Mouse (Mus musculus): ENCODE measurements around the gene Vps16. TPM values are rescaled to one million over a fixed set of nuclear protein-coding genes. Genes with fewer than 3 reads are reported as not detected.

Gene Vps16
- total and polyA plus RNA-seq, 2 experiments from 2014 or later, result 50.4 to 89.5 TPM

GRCm38 (mm10) chr2:130414094-130414856 is 9.9 kb upstream of the Vps16 start:
- DNase-seq (ENCODE audit: low spot score) (no peak), ATAC-seq (no peak)
- 0 out of 2 replicates have a peak, but pooled peaks have one; percentile 17 for TF ChIP-seq CTCF (IDR thresholded peaks at IDR 0.05; ENCODE audit: low read depth)
- H3K9ac ChIP-seq (replicated peaks; ENCODE audit: low read length), result no peak overlapping the region
- H3K27ac ChIP-seq, result no peak overlapping the region
- no peaks in the 10 kb centered on the region for H3K4me1 ChIP-seq (ENCODE audit: insufficient read depth, low read length)
- H3K9me3 ChIP-seq (ENCODE audit: low read length), result no peaks in the 10 kb centered on the region
- no peaks in the 10 kb centered on the region for H3K27me3 ChIP-seq (ENCODE audit: insufficient read depth, low read length)
- no peaks in the 10 kb centered on the region for H3K36me3 ChIP-seq (ENCODE audit: insufficient read depth, low read length)
- no peak overlapping the region for H3K4me2 ChIP-seq (ENCODE audit: low read depth, low read length)
- H3K4me3 ChIP-seq (ENCODE audit: low read length), result no peak overlapping the region
- 74% methylated on average over 6 of the region's 6 CpGs for WGBS

- no peak for TF ChIP-seq CTCF (IDR thresholded peaks at IDR 0.05; ENCODE audit: low read depth)
- DNase-seq (ENCODE audit: low spot score), result no peak
- H3K4me3 ChIP-seq (ENCODE audit: low read length), result no peak overlapping the region
- no peak overlapping the region for H3K9ac ChIP-seq (replicated peaks; ENCODE audit: low read length)
- ATAC-seq, result no peak
- H3K36me3 ChIP-seq (ENCODE audit: insufficient read depth, low read length), result 0 out of 2 replicates have a peak, but pooled peaks cover 3% of the 10 kb centered on the region
- H3K4me2 ChIP-seq (ENCODE audit: low read depth, low read length), result no peak overlapping the region
- 97% methylated on average over 26 of the region's 26 CpGs for WGBS
- H3K9me3 ChIP-seq (ENCODE audit: low read length), result no peaks in the 10 kb centered on the region
- H3K4me1 ChIP-seq (ENCODE audit: insufficient read depth, low read length), result 0 out of 2 replicates have a peak, but pooled peaks cover 10% of the 10 kb centered on the region
- H3K27ac ChIP-seq, result no peak overlapping the region
- no peaks in the 10 kb centered on the region for H3K27me3 ChIP-seq (ENCODE audit: insufficient read depth, low read length)
Observed at GRCm38 (mm10) chr2:130421781-130422620, 2.1 kb upstream of the Vps16 start.

- H3K27ac ChIP-seq, result peak overlapping the region; percentile 97
- H3K9me3 ChIP-seq (ENCODE audit: low read length), result no peaks in the 10 kb centered on the region
- H3K4me1 ChIP-seq (ENCODE audit: insufficient read depth, low read length), result 0 out of 2 replicates have a peak, but pooled peaks cover 10% of the 10 kb centered on the region
- peak; percentile 89 for DNase-seq (ENCODE audit: low spot score)
- no peak for TF ChIP-seq CTCF (IDR thresholded peaks at IDR 0.05; ENCODE audit: low read depth)
- H3K4me3 ChIP-seq (ENCODE audit: low read length), result peak overlapping the region; percentile 48
- H3K4me2 ChIP-seq (ENCODE audit: low read depth, low read length), result peak overlapping the region; percentile 92
- 12% methylated on average over 49 of the region's 49 CpGs for WGBS
- peak overlapping the region; percentile 84 for H3K9ac ChIP-seq (replicated peaks; ENCODE audit: low read length)
- H3K27me3 ChIP-seq (ENCODE audit: insufficient read depth, low read length), result no peaks in the 10 kb centered on the region
- 0 out of 2 replicates have a peak, but pooled peaks cover 3% of the 10 kb centered on the region for H3K36me3 ChIP-seq (ENCODE audit: insufficient read depth, low read length)
- ATAC-seq, result peak; percentile 80
Observed at GRCm38 (mm10) chr2:130423397-130424125, 578 bp upstream of the Vps16 start.

GRCm38 (mm10) chr2:130425112-130425511 is 973 bp downstream of the Vps16 start:
- Histone ChIP-seq H3K9me3 (ENCODE audit: low read length) (no peaks in the 10 kb centered on the region), H3K4me3 (ENCODE audit: low read length) (peak overlapping the region; percentile 48), H3K27ac (peak overlapping the region; percentile 97; the same call in 1 of the 2 replicates), H3K27me3 (ENCODE audit: insufficient read depth, low read length) (no peaks in the 10 kb centered on the region), H3K36me3 (ENCODE audit: insufficient read depth, low read length) (no peaks in the 10 kb centered on the region), H3K4me2 (ENCODE audit: low read depth, low read length) (peak overlapping the region; percentile 92), H3K4me1 (ENCODE audit: insufficient read depth, low read length) (0 out of 2 replicates have a peak, but pooled peaks cover 10% of the 10 kb centered on the region), H3K9ac (replicated peaks; ENCODE audit: low read length) (peak overlapping the region; percentile 84)
- DNase-seq (ENCODE audit: low spot score), result peak; percentile 62
- peak; percentile 46; the same call in 1 of the 2 replicates for TF ChIP-seq CTCF (IDR thresholded peaks at IDR 0.05; ENCODE audit: low read depth)
- 31% methylated on average over 5 of the region's 5 CpGs for WGBS
- ATAC-seq, result no peak

DNA sequence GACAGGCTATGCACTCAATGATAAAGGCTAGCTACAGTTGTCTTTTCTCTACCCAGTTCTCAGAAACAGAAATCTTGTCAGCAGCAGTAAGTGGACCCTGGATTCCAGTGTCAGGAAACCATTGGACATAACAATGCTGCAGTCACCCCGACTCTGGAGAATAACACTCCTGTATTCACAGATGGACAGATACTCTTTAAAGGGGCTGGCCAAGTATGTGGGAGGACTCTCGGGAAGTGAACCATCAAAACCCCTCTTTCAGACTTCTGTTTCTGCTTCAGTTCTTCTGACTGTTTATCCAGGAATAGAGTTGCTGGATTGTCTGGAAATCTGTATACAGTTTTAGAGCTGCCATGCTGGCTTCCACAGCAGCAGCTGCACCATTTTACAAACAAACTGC is 5.7 kb downstream of the Vps16 start:
- H3K9me3 ChIP-seq (ENCODE audit: low read length), result no peaks in the 10 kb centered on the region
- H3K36me3 ChIP-seq (ENCODE audit: insufficient read depth, low read length), result peaks cover 5% of the 10 kb centered on the region; the same call in 1 of the 2 replicates
- no peak for ATAC-seq
- H3K9ac ChIP-seq (replicated peaks; ENCODE audit: low read length), result no peak overlapping the region
- H3K27ac ChIP-seq, result no peak overlapping the region
- no peaks in the 10 kb centered on the region for H3K27me3 ChIP-seq (ENCODE audit: insufficient read depth, low read length)
- DNase-seq (ENCODE audit: low spot score), result no peak
- no peak overlapping the region for H3K4me3 ChIP-seq (ENCODE audit: low read length)
- no peak for TF ChIP-seq CTCF (IDR thresholded peaks at IDR 0.05; ENCODE audit: low read depth)
- H3K4me2 ChIP-seq (ENCODE audit: low read depth, low read length), result no peak overlapping the region
- H3K4me1 ChIP-seq (ENCODE audit: insufficient read depth, low read length), result 0 out of 2 replicates have a peak, but pooled peaks cover 5% of the 10 kb centered on the region
- 64% methylated on average over 2 of the region's 2 CpGs for WGBS

- ATAC-seq, result no peak
- no peaks in the 10 kb centered on the region for H3K4me1 ChIP-seq (ENCODE audit: insufficient read depth, low read length)
- no peak overlapping the region for H3K27ac ChIP-seq
- no peak for TF ChIP-seq CTCF (IDR thresholded peaks at IDR 0.05; ENCODE audit: low read depth)
- no peaks in the 10 kb centered on the region for H3K27me3 ChIP-seq (ENCODE audit: insufficient read depth, low read length)
- H3K9me3 ChIP-seq (ENCODE audit: low read length), result no peaks in the 10 kb centered on the region
- peaks cover 5% of the 10 kb centered on the region; the same call in 1 of the 2 replicates for H3K36me3 ChIP-seq (ENCODE audit: insufficient read depth, low read length)
- H3K4me3 ChIP-seq (ENCODE audit: low read length), result no peak overlapping the region
- 85% methylated on average over 3 of the region's 3 CpGs for WGBS
- H3K4me2 ChIP-seq (ENCODE audit: low read depth, low read length), result no peak overlapping the region
- H3K9ac ChIP-seq (replicated peaks; ENCODE audit: low read length), result no peak overlapping the region
- no peak for DNase-seq (ENCODE audit: low spot score)
Observed at GRCm38 (mm10) chr2:130430484-130430883, 6.3 kb downstream of the Vps16 start.
